Mouse (Mus musculus): ENCODE data around the gene Med16. TPM values are rescaled to one million over a fixed set of nuclear protein-coding genes. Genes with fewer than 3 reads are reported as not detected.

Med16 gene
- total and polyA plus RNA-seq, 3 experiments, result 10.4 to 49.4 (median 12.0) TPM

DNA sequence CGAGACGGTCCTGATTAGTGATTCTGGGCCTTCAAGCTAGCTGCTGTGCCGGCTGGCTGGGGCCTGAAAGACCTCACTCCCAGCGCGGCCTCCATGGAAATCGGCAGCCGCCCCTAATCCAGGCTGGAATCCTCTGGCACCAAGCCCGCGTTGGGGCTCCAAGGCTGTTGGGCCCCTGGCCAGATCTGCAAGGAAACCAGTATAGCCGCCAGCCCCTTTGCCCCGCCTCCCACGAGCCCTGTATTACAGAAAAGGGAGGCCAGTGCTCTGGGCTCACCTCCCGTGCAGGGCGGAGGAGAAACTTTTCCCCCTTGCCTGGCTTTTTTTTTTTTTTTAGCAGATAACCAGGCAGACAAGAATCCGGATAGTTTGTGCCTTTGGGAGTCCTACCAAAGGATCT lies 55.3 kb downstream of the Med16 start:
- Histone ChIP-seq H3K36me3 (replicated peaks) (peaks cover 51% of the 10 kb centered on the region), H3K9me3 (replicated peaks) (no peaks in the 10 kb centered on the region), H3K4me1 (ENCODE audit: insufficient read depth, low read depth, low read length) (peaks cover 68% of the 10 kb centered on the region), H3K27me3 (ENCODE audit: insufficient read depth, low read length) (no peaks in the 10 kb centered on the region), H3K4me3 (ENCODE audit: low read depth, low read length) (peak overlapping the region; percentile 93)
- ATAC-seq (ENCODE audit: extremely low read depth, insufficient number of reproducible peaks, low FRiP score, poor library complexity, severe bottlenecking), result no peak
- DNase-seq (ENCODE audit: low spot score), result peak; percentile 75
- TF ChIP-seq GATA2 (IDR thresholded peaks at IDR 0.05; ENCODE audit: borderline replicate concordance, low read depth, low read length) (no peak), GATA1 (IDR thresholded peaks at IDR 0.05; ENCODE audit: borderline replicate concordance, low read length) (no peak), POLR2AphosphoS5 (IDR thresholded peaks at IDR 0.05; ENCODE audit: insufficient replicate concordance, low read depth, low read length) (no peak), CTCF (IDR thresholded peaks at IDR 0.05; ENCODE audit: low read depth, low read length) (no peak), TAL1 (conservative IDR thresholded peaks at IDR 0.05; ENCODE audit: low read depth, low read length) (no peak)

DNA sequence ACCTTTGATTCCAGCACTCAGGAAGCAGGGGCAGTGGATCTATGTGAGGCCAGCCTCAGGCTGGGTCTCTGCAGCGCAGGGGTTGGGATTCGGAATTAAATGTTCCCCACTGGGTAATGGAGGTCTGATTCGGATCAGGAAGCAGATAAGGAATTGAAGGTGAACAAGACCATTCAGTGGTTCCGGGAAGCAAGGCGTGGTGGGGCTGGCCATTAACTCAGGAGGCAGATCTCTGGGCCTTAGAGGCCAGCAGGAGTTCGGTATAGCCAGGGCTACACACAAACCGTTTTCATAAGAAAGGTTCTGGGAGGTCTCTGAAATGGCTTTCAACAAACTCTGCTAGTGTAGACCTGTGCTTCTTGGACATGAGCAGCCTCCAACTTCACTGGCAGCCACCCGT lies 55.9 kb downstream of the Med16 start:
- Histone ChIP-seq H3K4me1 (ENCODE audit: insufficient read depth, low read depth, low read length) (peaks cover 63% of the 10 kb centered on the region), H3K36me3 (replicated peaks) (peaks cover 46% of the 10 kb centered on the region), H3K27me3 (ENCODE audit: insufficient read depth, low read length) (no peaks in the 10 kb centered on the region), H3K9me3 (replicated peaks) (no peaks in the 10 kb centered on the region), H3K4me3 (ENCODE audit: low read depth, low read length) (peak overlapping the region; percentile 93)
- ATAC-seq (ENCODE audit: extremely low read depth, insufficient number of reproducible peaks, low FRiP score, poor library complexity, severe bottlenecking) (no peak), DNase-seq (ENCODE audit: low spot score) (no peak)
- no peak for TF ChIP-seq GATA1 (IDR thresholded peaks at IDR 0.05; ENCODE audit: borderline replicate concordance, low read length)
- no peak for TF ChIP-seq POLR2AphosphoS5 (IDR thresholded peaks at IDR 0.05; ENCODE audit: insufficient replicate concordance, low read depth, low read length)
- no peak for TF ChIP-seq CTCF (IDR thresholded peaks at IDR 0.05; ENCODE audit: low read depth, low read length)
- no peak for TF ChIP-seq TAL1 (conservative IDR thresholded peaks at IDR 0.05; ENCODE audit: low read depth, low read length)
- TF ChIP-seq GATA2 (IDR thresholded peaks at IDR 0.05; ENCODE audit: borderline replicate concordance, low read depth, low read length), result no peak

GRCm38 (mm10) chr10:79852107-79852789 lies 56.5 kb downstream of the Med16 start:
- TF ChIP-seq GATA1 (IDR thresholded peaks at IDR 0.05; ENCODE audit: borderline replicate concordance, low read length) (no peak), TAL1 (conservative IDR thresholded peaks at IDR 0.05; ENCODE audit: low read depth, low read length) (no peak), POLR2AphosphoS5 (IDR thresholded peaks at IDR 0.05; ENCODE audit: insufficient replicate concordance, low read depth, low read length) (no peak), GATA2 (IDR thresholded peaks at IDR 0.05; ENCODE audit: borderline replicate concordance, low read depth, low read length) (no peak), CTCF (IDR thresholded peaks at IDR 0.05; ENCODE audit: low read depth, low read length) (no peak)
- ATAC-seq (ENCODE audit: extremely low read depth, insufficient number of reproducible peaks, low FRiP score, poor library complexity, severe bottlenecking), result no peak
- peaks cover 40% of the 10 kb centered on the region for H3K36me3 ChIP-seq (replicated peaks)
- peak overlapping the region; percentile 93; the same call in 1 of the 2 replicates for H3K4me3 ChIP-seq (ENCODE audit: low read depth, low read length)
- DNase-seq (ENCODE audit: low spot score), result no peak
- no peaks in the 10 kb centered on the region for H3K9me3 ChIP-seq (replicated peaks)
- H3K4me1 ChIP-seq (ENCODE audit: insufficient read depth, low read depth, low read length), result peaks cover 57% of the 10 kb centered on the region
- H3K27me3 ChIP-seq (ENCODE audit: insufficient read depth, low read length), result no peaks in the 10 kb centered on the region

DNA sequence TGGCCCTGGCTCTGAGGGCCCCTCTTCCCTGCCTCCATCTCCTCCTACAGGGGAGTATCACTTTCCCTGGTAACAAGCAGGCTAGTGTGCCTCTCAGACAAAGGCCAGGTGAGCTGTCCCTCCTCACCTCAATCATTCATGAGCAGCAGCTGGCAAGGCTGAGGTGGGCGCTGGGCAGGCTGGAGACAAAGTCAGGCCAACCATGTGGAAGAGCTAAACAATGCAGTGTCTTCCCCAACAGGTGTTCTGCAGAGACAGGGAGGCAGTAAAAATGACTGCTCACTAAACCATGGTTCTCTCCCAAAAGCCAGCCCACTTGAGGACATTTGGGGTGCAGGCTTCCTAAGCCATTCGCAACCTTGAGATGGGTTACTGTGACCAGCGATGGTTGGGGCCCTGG lies 57.1 kb downstream of the Med16 start:
- Histone ChIP-seq H3K36me3 (replicated peaks) (peaks cover 34% of the 10 kb centered on the region), H3K4me3 (ENCODE audit: low read depth, low read length) (peak overlapping the region; percentile 93; the same call in 1 of the 2 replicates), H3K27me3 (ENCODE audit: insufficient read depth, low read length) (peaks cover 2% of the 10 kb centered on the region), H3K4me1 (ENCODE audit: insufficient read depth, low read depth, low read length) (peaks cover 51% of the 10 kb centered on the region), H3K9me3 (replicated peaks) (no peaks in the 10 kb centered on the region)
- ATAC-seq (ENCODE audit: extremely low read depth, insufficient number of reproducible peaks, low FRiP score, poor library complexity, severe bottlenecking) (no peak), DNase-seq (ENCODE audit: low spot score) (no peak)
- TF ChIP-seq GATA2 (IDR thresholded peaks at IDR 0.05; ENCODE audit: borderline replicate concordance, low read depth, low read length), result no peak
- no peak for TF ChIP-seq POLR2AphosphoS5 (IDR thresholded peaks at IDR 0.05; ENCODE audit: insufficient replicate concordance, low read depth, low read length)
- TF ChIP-seq GATA1 (IDR thresholded peaks at IDR 0.05; ENCODE audit: borderline replicate concordance, low read length), result no peak

GRCm38 (mm10) chr10:79849941-79850628 lies 58.6 kb downstream of the Med16 start:
- DNase-seq (ENCODE audit: low spot score), result no peak
- Histone ChIP-seq H3K27me3 (ENCODE audit: insufficient read depth, low read length) (peaks cover 9% of the 10 kb centered on the region), H3K4me3 (ENCODE audit: low read depth, low read length) (no peak overlapping the region), H3K9me3 (replicated peaks) (no peaks in the 10 kb centered on the region), H3K4me1 (ENCODE audit: insufficient read depth, low read depth, low read length) (peaks cover 44% of the 10 kb centered on the region), H3K36me3 (replicated peaks) (peaks cover 18% of the 10 kb centered on the region)
- ATAC-seq (ENCODE audit: extremely low read depth, insufficient number of reproducible peaks, low FRiP score, poor library complexity, severe bottlenecking), result no peak
- no peak for TF ChIP-seq GATA2 (IDR thresholded peaks at IDR 0.05; ENCODE audit: borderline replicate concordance, low read depth, low read length)
- no peak for TF ChIP-seq GATA1 (IDR thresholded peaks at IDR 0.05; ENCODE audit: borderline replicate concordance, low read length)
- no peak for TF ChIP-seq CTCF (IDR thresholded peaks at IDR 0.05; ENCODE audit: low read depth, low read length)
- no peak for TF ChIP-seq POLR2AphosphoS5 (IDR thresholded peaks at IDR 0.05; ENCODE audit: insufficient replicate concordance, low read depth, low read length)
- no peak for TF ChIP-seq TAL1 (conservative IDR thresholded peaks at IDR 0.05; ENCODE audit: low read depth, low read length)

DNA sequence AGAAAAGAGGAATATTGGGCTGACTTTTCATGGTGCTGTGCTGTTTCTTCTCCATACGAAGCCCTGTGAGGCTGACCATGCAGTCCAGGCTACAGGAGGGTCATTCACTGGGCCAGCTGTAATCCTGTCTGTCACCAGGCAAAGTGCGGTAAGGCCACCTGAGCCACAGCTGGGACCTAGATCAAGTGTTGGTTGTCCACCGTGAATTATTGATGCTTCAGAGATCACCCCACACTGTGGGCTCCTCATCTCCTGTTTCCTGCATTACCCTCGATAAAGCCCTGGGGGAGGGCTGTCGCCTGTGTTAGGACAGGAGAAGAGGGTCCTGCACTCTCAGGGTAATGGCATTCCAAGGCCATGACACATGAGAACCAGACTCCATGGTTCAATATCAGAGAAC lies 62.2 kb downstream of the Med16 start:
- ATAC-seq (ENCODE audit: extremely low read depth, insufficient number of reproducible peaks, low FRiP score, poor library complexity, severe bottlenecking), result no peak
- Histone ChIP-seq H3K27me3 (ENCODE audit: insufficient read depth, low read length) (peaks cover 26% of the 10 kb centered on the region), H3K36me3 (replicated peaks) (peaks cover 13% of the 10 kb centered on the region), H3K9me3 (replicated peaks) (no peaks in the 10 kb centered on the region), H3K4me3 (ENCODE audit: low read depth, low read length) (no peak overlapping the region), H3K4me1 (ENCODE audit: insufficient read depth, low read depth, low read length) (peaks cover 25% of the 10 kb centered on the region)
- no peak for TF ChIP-seq TAL1 (conservative IDR thresholded peaks at IDR 0.05; ENCODE audit: low read depth, low read length)
- no peak for TF ChIP-seq CTCF (IDR thresholded peaks at IDR 0.05; ENCODE audit: low read depth, low read length)
- no peak for TF ChIP-seq GATA2 (IDR thresholded peaks at IDR 0.05; ENCODE audit: borderline replicate concordance, low read depth, low read length)
- no peak for TF ChIP-seq POLR2AphosphoS5 (IDR thresholded peaks at IDR 0.05; ENCODE audit: insufficient replicate concordance, low read depth, low read length)
- DNase-seq (ENCODE audit: low spot score), result no peak

Other genes starting within 250 kb of the Med16 start
Only the 20 nearest of the 35 such genes appear.
- not detected in 2 replicates for gene Fstl3, start 131.7 kb downstream of the Med16 start, total RNA-seq (2014; fragmentation: Nextera tagmentation)
- 0.12 and 0.22 TPM in 2 replicates for gene Fstl3, start 131.7 kb downstream of the Med16 start, total RNA-seq (2017)
- 0.05 TPM in 1 of 2 replicates, not detected in the other for gene Fstl3, start 131.7 kb downstream of the Med16 start, polyA plus RNA-seq (2012)
- not detected in 2 replicates for gene Prss57, start 118.0 kb downstream of the Med16 start, total RNA-seq (2014; fragmentation: Nextera tagmentation)
- 0.05 TPM in 1 of 2 replicates, not detected in the other for gene Prss57, start 118.0 kb downstream of the Med16 start, total RNA-seq (2017)
- not detected in 2 replicates for gene Prss57, start 118.0 kb downstream of the Med16 start, polyA plus RNA-seq (2012)
- gene Palm, start 115.4 kb downstream of the Med16 start, total RNA-seq (2014; fragmentation: Nextera tagmentation), result not detected in 2 replicates
- 0.11 and 0.17 TPM in 2 replicates for gene Palm, start 115.4 kb downstream of the Med16 start, total RNA-seq (2017)
- gene Palm, start 115.4 kb downstream of the Med16 start, polyA plus RNA-seq (2012), result 0.42 and 0.44 TPM in 2 replicates
- not detected in 2 replicates for gene Misp, start 87.9 kb downstream of the Med16 start, total RNA-seq (2014; fragmentation: Nextera tagmentation)
- gene Misp, start 87.9 kb downstream of the Med16 start, total RNA-seq (2017), result 0.33 TPM in 1 of 2 replicates, not detected in the other
- gene Misp, start 87.9 kb downstream of the Med16 start, polyA plus RNA-seq (2012), result not detected in 2 replicates
- 333 and 387 TPM in 2 replicates for gene Ptbp1, start 54.5 kb downstream of the Med16 start, total RNA-seq (2014; fragmentation: Nextera tagmentation)
- 168 and 190 TPM in 2 replicates for gene Ptbp1, start 54.5 kb downstream of the Med16 start, total RNA-seq (2017)
- gene Ptbp1, start 54.5 kb downstream of the Med16 start, polyA plus RNA-seq (2012), result 1,117 and 1,292 TPM in 2 replicates
- not detected in 2 replicates for gene Prtn3, start 34.4 kb downstream of the Med16 start, total RNA-seq (2014; fragmentation: Nextera tagmentation)
- gene Prtn3, start 34.4 kb downstream of the Med16 start, total RNA-seq (2017), result 0.49 TPM in 1 of 2 replicates, not detected in the other
- 2.0 and 2.1 TPM in 2 replicates for gene Prtn3, start 34.4 kb downstream of the Med16 start, polyA plus RNA-seq (2012)
- not detected in 2 replicates for gene Plppr3, start 34.3 kb downstream of the Med16 start, total RNA-seq (2014; fragmentation: Nextera tagmentation)
- gene Plppr3, start 34.3 kb downstream of the Med16 start, total RNA-seq (2017), result 0.06 and 0.82 TPM in 2 replicates
- 0.13 and 0.20 TPM in 2 replicates for gene Plppr3, start 34.3 kb downstream of the Med16 start, polyA plus RNA-seq (2012)
- gene Elane, start 22.7 kb downstream of the Med16 start, total RNA-seq (2014; fragmentation: Nextera tagmentation), result not detected in 2 replicates
- 0.23 TPM in 1 of 2 replicates, not detected in the other for gene Elane, start 22.7 kb downstream of the Med16 start, total RNA-seq (2017)
- gene Elane, start 22.7 kb downstream of the Med16 start, polyA plus RNA-seq (2012), result 0.72 and 1.1 TPM in 2 replicates
- not detected in 2 replicates for gene Cfd, start 18.1 kb downstream of the Med16 start, total RNA-seq (2014; fragmentation: Nextera tagmentation)
- gene Cfd, start 18.1 kb downstream of the Med16 start, total RNA-seq (2017), result not detected in 2 replicates
- not detected in 2 replicates for gene Cfd, start 18.1 kb downstream of the Med16 start, polyA plus RNA-seq (2012)
- gene Gm26602, start 1.9 kb upstream of the Med16 start, total RNA-seq (2014; fragmentation: Nextera tagmentation), result not detected in 2 replicates
- gene Gm26602, start 1.9 kb upstream of the Med16 start, total RNA-seq (2017), result not detected in 2 replicates
- gene Gm26602, start 1.9 kb upstream of the Med16 start, polyA plus RNA-seq (2012), result 0.41 and 1.0 TPM in 2 replicates
- gene Kiss1r, start 8.0 kb upstream of the Med16 start, total RNA-seq (2014; fragmentation: Nextera tagmentation), result 0.30 and 0.39 TPM in 2 replicates
- gene Kiss1r, start 8.0 kb upstream of the Med16 start, total RNA-seq (2017), result 0.33 and 0.93 TPM in 2 replicates
- 0.33 and 0.56 TPM in 2 replicates for gene Kiss1r, start 8.0 kb upstream of the Med16 start, polyA plus RNA-seq (2012)
- 118 and 134 TPM in 2 replicates for gene R3hdm4, start 12.3 kb upstream of the Med16 start, total RNA-seq (2014; fragmentation: Nextera tagmentation)
- gene R3hdm4, start 12.3 kb upstream of the Med16 start, total RNA-seq (2017), result 35.0 and 35.8 TPM in 2 replicates
- 185 and 203 TPM in 2 replicates for gene R3hdm4, start 12.3 kb upstream of the Med16 start, polyA plus RNA-seq (2012)
- gene Arid3a, start 18.1 kb upstream of the Med16 start, total RNA-seq (2014; fragmentation: Nextera tagmentation), result 35.4 and 41.3 TPM in 2 replicates
- gene Arid3a, start 18.1 kb upstream of the Med16 start, total RNA-seq (2017), result 32.8 and 35.1 TPM in 2 replicates
- 164 and 202 TPM in 2 replicates for gene Arid3a, start 18.1 kb upstream of the Med16 start, polyA plus RNA-seq (2012)
- gene Wdr18, start 51.2 kb upstream of the Med16 start, total RNA-seq (2014; fragmentation: Nextera tagmentation), result 28.5 and 37.3 TPM in 2 replicates
- gene Wdr18, start 51.2 kb upstream of the Med16 start, total RNA-seq (2017), result 34.4 and 34.6 TPM in 2 replicates
- 69.0 and 69.5 TPM in 2 replicates for gene Wdr18, start 51.2 kb upstream of the Med16 start, polyA plus RNA-seq (2012)
- 0.60 TPM in 1 of 2 replicates, not detected in the other for gene Grin3b, start 61.8 kb upstream of the Med16 start, total RNA-seq (2014; fragmentation: Nextera tagmentation)
- 0.44 TPM in 1 of 2 replicates, not detected in the other for gene Grin3b, start 61.8 kb upstream of the Med16 start, total RNA-seq (2017)
- gene Grin3b, start 61.8 kb upstream of the Med16 start, polyA plus RNA-seq (2012), result 0.07 and 0.10 TPM in 2 replicates
- gene Tmem259, start 75.4 kb upstream of the Med16 start, total RNA-seq (2014; fragmentation: Nextera tagmentation), result 62.8 and 79.8 TPM in 2 replicates
- gene Tmem259, start 75.4 kb upstream of the Med16 start, total RNA-seq (2017), result 41.6 and 47.0 TPM in 2 replicates
- 264 and 361 TPM in 2 replicates for gene Tmem259, start 75.4 kb upstream of the Med16 start, polyA plus RNA-seq (2012)
- 4.6 and 8.4 TPM in 2 replicates for gene Cnn2, start 79.7 kb upstream of the Med16 start, total RNA-seq (2014; fragmentation: Nextera tagmentation)
- 7.4 and 10.5 TPM in 2 replicates for gene Cnn2, start 79.7 kb upstream of the Med16 start, total RNA-seq (2017)
- 20.8 and 27.2 TPM in 2 replicates for gene Cnn2, start 79.7 kb upstream of the Med16 start, polyA plus RNA-seq (2012)
- gene Abca7, start 87.6 kb upstream of the Med16 start, total RNA-seq (2014; fragmentation: Nextera tagmentation), result 17.4 and 35.9 TPM in 2 replicates
- 12.1 and 15.2 TPM in 2 replicates for gene Abca7, start 87.6 kb upstream of the Med16 start, total RNA-seq (2017)
- gene Abca7, start 87.6 kb upstream of the Med16 start, polyA plus RNA-seq (2012), result 21.1 and 21.6 TPM in 2 replicates
- 56.7 and 59.4 TPM in 2 replicates for gene Arhgap45, start 107.7 kb upstream of the Med16 start, total RNA-seq (2014; fragmentation: Nextera tagmentation)
- 104 and 113 TPM in 2 replicates for gene Arhgap45, start 107.7 kb upstream of the Med16 start, total RNA-seq (2017)
- 179 and 186 TPM in 2 replicates for gene Arhgap45, start 107.7 kb upstream of the Med16 start, polyA plus RNA-seq (2012)
- gene Polr2e, start 130.9 kb upstream of the Med16 start, total RNA-seq (2014; fragmentation: Nextera tagmentation), result 74.3 and 90.2 TPM in 2 replicates
- 54.6 TPM in 2 replicates for gene Polr2e, start 130.9 kb upstream of the Med16 start, total RNA-seq (2017)
- gene Polr2e, start 130.9 kb upstream of the Med16 start, polyA plus RNA-seq (2012), result 148 and 206 TPM in 2 replicates